Mouse (Mus musculus): ENCODE data around the gene Exoc7. TPM values are rescaled to one million over a fixed set of nuclear protein-coding genes. Genes with fewer than 3 reads are reported as not detected.

Exoc7 gene
- polyA plus RNA-seq, 1 experiment from 2014 or later: 64.8 TPM

DNA sequence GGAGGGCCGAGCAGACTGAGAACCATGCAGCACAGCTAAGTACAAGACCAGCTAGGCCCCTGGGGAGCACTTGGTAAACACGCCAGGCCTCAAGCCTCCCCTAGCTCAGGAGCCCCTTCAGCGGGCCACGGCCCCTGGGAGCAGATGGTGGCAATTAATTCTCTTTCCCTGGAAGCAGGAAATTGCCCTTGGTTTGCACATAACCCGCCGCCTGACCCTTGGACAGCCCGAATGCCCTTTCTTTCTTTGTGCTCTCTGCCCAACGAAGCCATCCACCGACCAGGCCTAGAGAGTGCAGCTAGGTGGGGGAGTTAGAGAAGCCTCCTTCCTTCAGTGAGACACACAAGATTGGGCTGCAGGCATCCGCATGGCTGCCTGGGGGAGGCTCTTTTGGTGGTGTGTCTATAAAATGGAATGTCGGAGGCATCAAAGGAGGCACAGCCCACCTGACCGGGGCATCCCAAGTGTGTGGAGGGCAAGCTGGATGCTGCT, 65.2 kb downstream of the Exoc7 start:
- WGBS: 12% methylated on average over 12 of the region's 12 CpGs
- H3K4me3 ChIP-seq: peak overlapping the region; percentile 23
- peaks cover 21% of the 10 kb centered on the region for H3K27me3 ChIP-seq (ENCODE audit: low read depth, poor library complexity, severe bottlenecking)
- peaks cover 59% of the 10 kb centered on the region for H3K4me1 ChIP-seq
- peak overlapping the region; percentile 91 for H3K27ac ChIP-seq
- peaks cover 41% of the 10 kb centered on the region for H3K36me3 ChIP-seq
- peak; percentile 82 for DNase-seq (ENCODE audit: low spot score)
- H3K9me3 ChIP-seq (replicated peaks): no peaks in the 10 kb centered on the region

DNA sequence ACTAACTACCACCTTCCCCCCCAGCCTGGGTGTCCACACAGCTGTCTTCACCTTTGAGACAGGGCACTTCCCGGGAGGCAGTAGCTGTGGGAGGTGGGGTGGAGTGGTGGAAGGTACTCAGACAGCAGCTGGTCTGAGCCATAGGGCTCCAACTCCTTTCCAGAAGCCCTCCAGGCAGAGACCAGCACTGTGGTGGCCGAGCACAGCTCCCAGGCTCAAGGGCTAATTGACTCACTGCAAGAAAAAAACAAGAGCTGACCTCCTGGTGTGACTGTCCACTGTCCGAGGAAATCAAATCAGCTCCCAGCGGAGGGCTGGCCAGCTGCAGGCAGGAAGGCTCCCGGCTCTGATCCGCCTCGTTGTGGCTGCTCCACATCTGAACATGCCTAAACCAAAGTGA, 67.2 kb downstream of the Exoc7 start:
- Histone ChIP-seq H3K9me3 (replicated peaks) (no peaks in the 10 kb centered on the region), H3K27me3 (ENCODE audit: low read depth, poor library complexity, severe bottlenecking) (peaks cover 30% of the 10 kb centered on the region), H3K36me3 (peaks cover 21% of the 10 kb centered on the region), H3K27ac (peak overlapping the region; percentile 83), H3K4me1 (peaks cover 56% of the 10 kb centered on the region), H3K4me3 (peak overlapping the region; percentile 9)
- peak; percentile 57 for DNase-seq (ENCODE audit: low spot score)
- WGBS: 4% methylated on average over 7 of the region's 7 CpGs

Other genes starting within 250 kb of the Exoc7 start
- 2.4 and 3.7 TPM in 2 replicates for gene Unc13d, start 229.3 kb downstream of the Exoc7 start, polyA plus RNA-seq (2016; fragmentation: Nextera tagmentation; extraction: Ambion mirVana)
- 54.8 and 56.9 TPM in 2 replicates for gene Wbp2, start 220.2 kb downstream of the Exoc7 start, polyA plus RNA-seq (2016; fragmentation: Nextera tagmentation; extraction: Ambion mirVana)
- 3.2 and 4.9 TPM in 2 replicates for gene Trim47, start 180.0 kb downstream of the Exoc7 start, polyA plus RNA-seq (2016; fragmentation: Nextera tagmentation; extraction: Ambion mirVana)
- gene Trim65, start 176.1 kb downstream of the Exoc7 start, polyA plus RNA-seq (2016; fragmentation: Nextera tagmentation; extraction: Ambion mirVana): 1.9 and 2.1 TPM in 2 replicates
- 116 and 118 TPM in 2 replicates for gene Mrpl38, start 168.4 kb downstream of the Exoc7 start, polyA plus RNA-seq (2016; fragmentation: Nextera tagmentation; extraction: Ambion mirVana)
- gene Fbf1, start 139.1 kb downstream of the Exoc7 start, polyA plus RNA-seq (2016; fragmentation: Nextera tagmentation; extraction: Ambion mirVana): 51.7 and 56.8 TPM in 2 replicates
- 61.5 and 65.4 TPM in 2 replicates for gene Ten1, start 108.4 kb downstream of the Exoc7 start, polyA plus RNA-seq (2016; fragmentation: Nextera tagmentation; extraction: Ambion mirVana)
- 13.0 and 16.7 TPM in 2 replicates for gene Acox1, start 108.2 kb downstream of the Exoc7 start, polyA plus RNA-seq (2016; fragmentation: Nextera tagmentation; extraction: Ambion mirVana)
- 1.4 and 1.7 TPM in 2 replicates for gene Evpl, start 69.2 kb downstream of the Exoc7 start, polyA plus RNA-seq (2016; fragmentation: Nextera tagmentation; extraction: Ambion mirVana)
- gene Srp68, start 33.0 kb downstream of the Exoc7 start, polyA plus RNA-seq (2016; fragmentation: Nextera tagmentation; extraction: Ambion mirVana): 121 and 123 TPM in 2 replicates
- gene Galr2, start 26.3 kb downstream of the Exoc7 start, polyA plus RNA-seq (2016; fragmentation: Nextera tagmentation; extraction: Ambion mirVana): 0.11 TPM in 1 of 2 replicates, not detected in the other
- 0.68 and 1.5 TPM in 2 replicates for gene Foxj1, start 28.2 kb upstream of the Exoc7 start, polyA plus RNA-seq (2016; fragmentation: Nextera tagmentation; extraction: Ambion mirVana)
- gene Rnf157, start 105.8 kb upstream of the Exoc7 start, polyA plus RNA-seq (2016; fragmentation: Nextera tagmentation; extraction: Ambion mirVana): 11.1 and 18.3 TPM in 2 replicates
- 44.1 and 51.8 TPM in 2 replicates for gene Ubald2, start 126.9 kb upstream of the Exoc7 start, polyA plus RNA-seq (2016; fragmentation: Nextera tagmentation; extraction: Ambion mirVana)
- gene Qrich2, start 159.0 kb upstream of the Exoc7 start, polyA plus RNA-seq (2016; fragmentation: Nextera tagmentation; extraction: Ambion mirVana): 0.36 and 0.44 TPM in 2 replicates
- 203 and 209 TPM in 2 replicates for gene Prpsap1, start 187.0 kb upstream of the Exoc7 start, polyA plus RNA-seq (2016; fragmentation: Nextera tagmentation; extraction: Ambion mirVana)
- gene Sphk1, start 223.7 kb upstream of the Exoc7 start, polyA plus RNA-seq (2016; fragmentation: Nextera tagmentation; extraction: Ambion mirVana): 0.30 and 0.54 TPM in 2 replicates